Mouse (Mus musculus) small intestine, adult 2 months (tissue): Measurements from ENCODE around the gene Gm26938. TPM values are rescaled to one million over a fixed set of nuclear protein-coding genes. Genes with fewer than 3 reads are reported as not detected.
A peak's percentile ranks its signal among the peaks of the same experiment; 100 is the strongest.

ENCODE experiments used
- H3K27ac ChIP-seq: fragments of 200-500 bp; 2 replicates; pipeline ENCODE4 v1.5.1; 2012; ENCODE audit warnings: low read depth, low read length, control low read depth, inconsistent platforms; ENCODE audit not compliant: insufficient read depth
- H3K27me3 ChIP-seq: fragments of 200-500 bp; 2 replicates; pipeline ENCODE4 v1.6.1; 2012; ENCODE audit warnings: mild to moderate bottlenecking, moderate library complexity, low read length, inconsistent platforms; ENCODE audit not compliant: control insufficient read depth, insufficient read depth
- H3K36me3 ChIP-seq: fragments of 200-500 bp; 2 replicates; pipeline ENCODE4 v1.6.1; 2012; ENCODE audit warnings: mild to moderate bottlenecking, low read length, control low read depth, inconsistent platforms; ENCODE audit not compliant: control insufficient read depth, insufficient read depth
- H3K4me1 ChIP-seq: fragments of 200-500 bp; 2 replicates; pipeline ENCODE4 v1.6.1; 2012; ENCODE audit warnings: low read length, inconsistent platforms, mixed read lengths; ENCODE audit not compliant: control insufficient read depth, insufficient read depth, insufficient read length
- H3K4me3 ChIP-seq: fragments of 200-500 bp; 2 replicates; pipeline ENCODE4 v1.5.1; 2012; ENCODE audit warnings: low read depth, mild to moderate bottlenecking, control low read depth, inconsistent platforms, low read length, moderate library complexity
- CTCF ChIP-seq: fragments of 200-500 bp; IDR thresholded peaks from 2 replicates; pipeline ENCODE4 v1.5.1; 2012; ENCODE audit warnings: low read depth, mild to moderate bottlenecking, control low read depth, inconsistent platforms, low read length, moderate library complexity, mixed read lengths; ENCODE audit not compliant: insufficient replicate concordance, insufficient read length; ENCODE audit errors: extremely low read depth
- POLR2A ChIP-seq: fragments of 200-500 bp; IDR thresholded peaks from 2 replicates; pipeline ENCODE4 v1.6.1; 2012; ENCODE audit warnings: low read depth, mild to moderate bottlenecking, control low read depth, inconsistent platforms, low read length, moderate library complexity
- WGBS: fragments of 180-500 bp; shearing (Covaris S2); methylation state at CpG from one replicate; pipeline ENCODE4 v1.1.7; 2018; 5-methylcytosine and 5-hydroxymethylcytosine counted together
- polyA plus RNA-seq: library from polyadenylated mRNA; depleted of rRNA; stranded (reverse); fragments of >200 nt; gene quantifications from 2 replicates; pipeline ENCODE4 v1.2.3, GENCODE M21; 2012

The Gm26938 gene
- polyA plus RNA-seq, 1 experiment = not detected

DNA sequence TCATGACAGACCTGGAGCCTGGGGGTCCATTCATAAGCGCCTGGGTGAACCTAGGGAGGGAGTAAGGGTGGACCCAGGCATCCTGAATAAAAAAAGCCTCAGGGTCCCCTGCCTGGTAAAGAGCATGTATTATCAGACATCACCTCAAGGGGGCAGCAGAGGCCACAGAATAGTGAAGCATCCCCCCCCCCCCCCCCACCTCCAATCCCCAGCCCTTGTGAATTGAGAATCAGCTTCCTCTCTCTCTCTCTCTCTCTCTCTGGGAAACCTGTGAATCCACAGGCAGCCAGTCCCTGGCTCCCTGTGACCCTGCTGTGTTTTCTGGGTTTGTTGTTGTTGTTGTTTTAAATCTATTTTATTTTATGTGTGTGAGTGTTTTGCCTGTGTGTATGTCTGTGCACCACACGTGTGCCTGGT lies 12.3 kb upstream of the Gm26938 start:
- Histone ChIP-seq H3K27ac (no peak overlapping the region), H3K27me3 (no peaks in the 10 kb centered on the region), H3K4me3 (no peak overlapping the region), H3K36me3 (no peaks in the 10 kb centered on the region), H3K4me1 (no peaks in the 10 kb centered on the region)
- peak; percentile 53; the same call in 1 of the 2 replicates for TF ChIP-seq CTCF
- no peak for TF ChIP-seq POLR2A
- WGBS = 21% methylated on average over 2 of the region's 2 CpGs

DNA sequence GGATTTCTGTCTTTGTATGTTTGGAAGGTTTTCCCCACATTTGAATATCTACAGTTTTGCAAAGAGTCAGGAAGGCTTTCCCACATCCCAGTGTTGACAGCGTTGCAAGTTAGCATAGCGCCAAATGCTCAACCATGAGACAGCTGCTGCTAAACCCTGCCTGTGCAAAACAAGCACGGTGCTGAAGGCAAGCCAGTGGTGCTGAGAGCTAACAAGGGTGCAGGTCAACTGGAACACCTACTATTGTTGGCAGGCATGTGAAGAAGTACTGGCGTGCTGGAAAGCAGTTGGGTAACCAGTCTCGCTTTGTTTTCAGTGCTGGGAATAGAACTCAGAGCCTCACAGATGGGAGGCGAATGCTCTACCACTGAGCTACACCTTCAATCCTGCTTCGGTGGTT lies 9.5 kb upstream of the Gm26938 start:
- 83% methylated on average over 7 of the region's 7 CpGs for WGBS
- H3K4me1 ChIP-seq = no peaks in the 10 kb centered on the region
- no peak overlapping the region for H3K27ac ChIP-seq
- no peak for TF ChIP-seq POLR2A
- TF ChIP-seq CTCF = no peak
- no peak overlapping the region for H3K4me3 ChIP-seq
- H3K27me3 ChIP-seq = no peaks in the 10 kb centered on the region
- H3K36me3 ChIP-seq = no peaks in the 10 kb centered on the region

DNA sequence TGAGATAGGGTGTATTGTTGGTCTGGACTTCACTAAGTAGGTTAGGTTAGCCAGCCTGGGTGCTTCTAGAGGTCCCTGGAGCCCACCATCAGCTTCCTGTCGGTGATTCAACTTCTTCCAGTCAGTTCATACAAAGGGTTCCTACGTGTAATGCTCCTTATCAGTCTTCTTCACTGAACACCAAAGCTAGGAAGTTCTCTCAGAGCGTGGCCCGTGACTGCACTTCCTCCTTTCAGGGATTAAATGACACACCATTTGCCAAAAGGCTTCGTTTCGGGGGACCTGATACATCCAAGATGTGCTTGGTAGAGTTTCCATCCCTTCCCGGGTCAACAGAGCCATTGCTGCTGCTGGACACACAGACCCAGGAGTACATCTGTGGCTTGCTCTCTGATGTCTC lies 5.9 kb upstream of the Gm26938 start:
- Histone ChIP-seq H3K27me3 (no peaks in the 10 kb centered on the region), H3K4me1 (no peaks in the 10 kb centered on the region), H3K4me3 (no peak overlapping the region), H3K36me3 (no peaks in the 10 kb centered on the region), H3K27ac (no peak overlapping the region)
- no peak for TF ChIP-seq POLR2A
- TF ChIP-seq CTCF = no peak
- WGBS = 57% methylated on average over 7 of the region's 7 CpGs

DNA sequence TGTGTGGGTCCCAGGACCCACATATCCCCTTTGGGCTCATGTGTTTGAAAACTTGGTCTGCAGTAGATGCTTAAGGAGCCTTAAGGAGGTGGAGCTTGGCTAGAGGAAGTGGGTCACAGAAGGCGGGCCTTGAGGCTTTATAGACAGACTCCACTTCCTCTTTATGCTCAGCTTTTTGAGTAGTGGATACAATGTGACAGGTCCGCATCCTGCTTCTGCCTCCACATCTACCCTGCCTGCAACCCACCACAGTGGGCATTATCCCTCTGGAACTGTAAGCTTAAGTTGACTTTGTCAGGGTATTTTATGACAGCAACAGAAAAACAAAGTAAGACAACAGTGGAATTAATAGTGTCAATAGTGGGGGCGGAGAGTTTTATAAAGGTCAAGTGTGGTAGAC lies 4.5 kb upstream of the Gm26938 start:
- no peaks in the 10 kb centered on the region for H3K27me3 ChIP-seq
- H3K4me3 ChIP-seq = no peak overlapping the region
- TF ChIP-seq POLR2A (no peak), CTCF (no peak)
- H3K4me1 ChIP-seq = peaks cover 4% of the 10 kb centered on the region; the same call in 1 of the 2 replicates
- H3K36me3 ChIP-seq = no peaks in the 10 kb centered on the region
- H3K27ac ChIP-seq = no peak overlapping the region
- 76% methylated on average over 3 of the region's 3 CpGs for WGBS

DNA sequence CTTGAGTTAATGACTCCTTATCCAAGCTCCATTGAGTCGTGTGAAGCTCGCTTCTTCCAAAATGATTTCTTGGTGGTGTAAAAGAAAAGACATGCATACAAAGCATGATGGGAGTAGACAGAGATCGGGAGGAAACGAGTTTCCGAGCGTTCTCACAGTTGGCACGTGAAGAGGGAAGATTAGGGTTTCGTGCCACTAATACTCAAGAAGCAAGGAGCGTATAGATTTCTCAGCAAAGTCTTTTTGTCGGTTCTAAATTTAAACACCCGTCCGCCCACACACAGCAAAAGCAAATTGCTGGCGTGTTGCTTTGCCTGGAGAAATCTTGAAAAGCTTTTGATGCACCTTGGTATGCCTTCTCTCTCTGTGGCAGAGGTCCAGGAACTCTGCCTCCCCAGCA lies 3.2 kb upstream of the Gm26938 start:
- WGBS = 73% methylated on average over 13 of the region's 13 CpGs
- TF ChIP-seq CTCF (no peak), POLR2A (no peak)
- no peak overlapping the region for H3K27ac ChIP-seq
- H3K4me1 ChIP-seq = peaks cover 9% of the 10 kb centered on the region; the same call in 1 of the 2 replicates
- no peak overlapping the region for H3K4me3 ChIP-seq
- H3K27me3 ChIP-seq = no peaks in the 10 kb centered on the region
- peaks cover 5% of the 10 kb centered on the region for H3K36me3 ChIP-seq

DNA sequence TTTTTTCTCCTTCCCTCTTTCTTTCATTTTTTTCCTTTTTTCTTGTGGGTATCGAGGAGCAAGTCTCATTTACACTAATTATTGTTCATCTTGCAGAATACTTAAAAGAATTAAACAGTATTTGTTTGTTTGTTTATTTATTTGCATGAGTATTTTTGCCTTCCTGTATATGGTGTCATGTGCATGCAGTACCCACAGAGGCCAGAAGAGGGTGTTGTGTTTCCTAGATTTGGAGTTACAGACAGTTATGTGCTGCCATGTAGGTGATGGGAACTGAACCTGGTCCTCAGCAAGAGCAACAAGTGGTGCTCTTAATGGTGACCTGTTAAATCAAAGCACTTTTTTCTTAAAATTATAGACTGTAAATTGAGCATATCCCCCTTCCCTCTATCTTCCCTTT lies 1.4 kb upstream of the Gm26938 start:
- H3K36me3 ChIP-seq = peaks cover 11% of the 10 kb centered on the region
- no peak overlapping the region for H3K27ac ChIP-seq
- peaks cover 9% of the 10 kb centered on the region for H3K4me1 ChIP-seq
- no peak for TF ChIP-seq POLR2A
- TF ChIP-seq CTCF = no peak
- H3K4me3 ChIP-seq = no peak overlapping the region
- no peaks in the 10 kb centered on the region for H3K27me3 ChIP-seq
- 100% methylated on average over 1 of the region's 1 CpGs for WGBS

DNA sequence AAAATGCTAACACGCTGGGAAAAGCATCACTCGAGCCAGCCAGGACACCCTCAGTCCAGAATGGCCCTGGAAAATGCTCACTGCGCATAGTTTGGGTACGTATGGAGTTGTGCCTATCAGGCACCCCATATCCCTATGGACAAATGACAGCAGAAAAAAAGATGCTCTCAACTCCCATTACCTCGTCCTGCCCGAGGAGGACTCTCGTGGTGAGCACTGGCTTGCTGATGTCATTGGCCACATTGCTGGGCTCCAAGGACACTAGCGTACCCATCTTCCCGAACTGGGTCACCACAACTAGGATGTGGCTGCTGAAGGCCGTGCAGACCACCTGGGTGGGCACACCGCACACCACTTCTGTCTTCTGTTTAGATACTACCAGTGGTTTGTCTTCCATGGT lies 260 bp downstream of the Gm26938 start:
- WGBS = 25% methylated on average over 11 of the region's 11 CpGs
- no peaks in the 10 kb centered on the region for H3K27me3 ChIP-seq
- H3K4me3 ChIP-seq = peak overlapping the region; percentile 86
- TF ChIP-seq POLR2A = no peak
- no peak for TF ChIP-seq CTCF
- peaks cover 11% of the 10 kb centered on the region for H3K36me3 ChIP-seq
- H3K4me1 ChIP-seq = peaks cover 18% of the 10 kb centered on the region
- H3K27ac ChIP-seq = no peak overlapping the region

DNA sequence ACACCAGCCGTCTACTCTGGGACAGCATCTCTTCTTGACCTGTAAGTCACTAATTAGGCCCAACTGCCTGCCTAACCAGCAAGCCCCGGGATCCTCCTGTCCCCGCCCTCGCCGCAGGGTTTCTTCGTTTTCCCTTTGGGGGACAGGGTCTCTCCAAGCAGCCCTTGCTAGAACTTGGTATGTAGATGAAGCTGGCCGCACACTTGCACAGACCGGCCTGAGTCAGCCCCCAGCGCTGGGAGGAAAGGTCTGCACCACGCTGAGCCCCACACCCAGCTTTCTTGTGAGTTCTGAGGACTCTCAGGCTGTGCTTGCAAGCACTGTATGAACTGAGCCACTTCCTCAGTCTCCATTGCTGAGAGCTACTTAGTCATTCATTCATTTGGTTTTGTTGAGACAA lies 1.7 kb downstream of the Gm26938 start:
- WGBS = 92% methylated on average over 10 of the region's 10 CpGs
- no peak for TF ChIP-seq CTCF
- no peak for TF ChIP-seq POLR2A
- Histone ChIP-seq H3K27me3 (no peaks in the 10 kb centered on the region), H3K4me1 (peaks cover 26% of the 10 kb centered on the region), H3K27ac (no peak overlapping the region), H3K36me3 (peaks cover 11% of the 10 kb centered on the region), H3K4me3 (0 out of 2 replicates have a peak overlapping the region, but pooled peaks have one; percentile 3)
